Mouse (Mus musculus): Measurements from ENCODE around the gene Inpp5e. TPM values are rescaled to one million over a fixed set of nuclear protein-coding genes. Genes with fewer than 3 reads are reported as not detected.
"Not testable (repeated sequence)": the region's sequence is repeated elsewhere in the genome, so short reads cannot be mapped to it uniquely, and the experiment has no call there.

Gene Inpp5e
- polyA plus RNA-seq, 1 experiment from 2014 or later = 23.9 TPM

- peaks cover 36% of the 10 kb centered on the region for H3K36me3 ChIP-seq (ENCODE audit: control insufficient read depth, insufficient read depth, low read length)
- peak overlapping the region; percentile 65; the same call in 1 of the 2 replicates for H3K27ac ChIP-seq (ENCODE audit: low read depth, low read length)
- H3K9me3 ChIP-seq (ENCODE audit: control insufficient read depth, low read length) = no peaks in the 10 kb centered on the region
- ATAC-seq (ENCODE audit: low FRiP score) = peak; percentile 66; the same call in 1 of the 2 replicates
- DNase-seq (ENCODE audit: low spot score) = peak; percentile 42
- no peaks in the 10 kb centered on the region for H3K27me3 ChIP-seq (ENCODE audit: control insufficient read depth, insufficient read depth, low read length)
- H3K4me1 ChIP-seq (replicated peaks; ENCODE audit: control insufficient read depth, insufficient read depth, low read length) = peaks cover 4% of the 10 kb centered on the region; the same call in 1 of the 2 replicates
- peak overlapping the region; percentile 99 for H3K4me3 ChIP-seq (ENCODE audit: low read depth, low read length)
- peak overlapping the region; percentile 94 for H3K4me2 ChIP-seq (replicated peaks; ENCODE audit: low read depth, low read length)
- peak overlapping the region; percentile 88 for H3K9ac ChIP-seq (ENCODE audit: low read depth, low read length)
- WGBS = under 1% methylated on average over 32 of the region's 45 CpGs
Observed at GRCm38 (mm10) chr2:26388682-26389153, 20.3 kb downstream of the Inpp5e start.

- no peak for DNase-seq (ENCODE audit: low spot score)
- Histone ChIP-seq H3K4me3 (ENCODE audit: low read depth, low read length) (no peak overlapping the region), H3K27me3 (ENCODE audit: control insufficient read depth, insufficient read depth, low read length) (no peaks in the 10 kb centered on the region), H3K9me3 (ENCODE audit: control insufficient read depth, low read length) (no peaks in the 10 kb centered on the region), H3K4me2 (replicated peaks; ENCODE audit: low read depth, low read length) (no peak overlapping the region), H3K36me3 (ENCODE audit: control insufficient read depth, insufficient read depth, low read length) (peaks cover 34% of the 10 kb centered on the region), H3K9ac (ENCODE audit: low read depth, low read length) (no peak overlapping the region), H3K4me1 (replicated peaks; ENCODE audit: control insufficient read depth, insufficient read depth, low read length) (peaks cover 4% of the 10 kb centered on the region; the same call in 1 of the 2 replicates), H3K27ac (ENCODE audit: low read depth, low read length) (no peak overlapping the region)
- WGBS = 90% methylated on average over 3 of the region's 3 CpGs
- no peak for ATAC-seq (ENCODE audit: low FRiP score)
Observed at GRCm38 (mm10) chr2:26387713-26388112, 21.3 kb downstream of the Inpp5e start.

GRCm38 (mm10) chr2:26380871-26381270 is 28.1 kb downstream of the Inpp5e start:
- peak overlapping the region; percentile 76 for H3K9ac ChIP-seq (ENCODE audit: low read depth, low read length)
- peak overlapping the region; percentile 82 for H3K4me3 ChIP-seq (ENCODE audit: low read depth, low read length)
- not testable (repeated sequence) for H3K27ac ChIP-seq (ENCODE audit: low read depth, low read length); H3K27me3 ChIP-seq (ENCODE audit: control insufficient read depth, insufficient read depth, low read length); DNase-seq (ENCODE audit: low spot score); H3K4me1 ChIP-seq (replicated peaks; ENCODE audit: control insufficient read depth, insufficient read depth, low read length); H3K9me3 ChIP-seq (ENCODE audit: control insufficient read depth, low read length)
- H3K36me3 ChIP-seq (ENCODE audit: control insufficient read depth, insufficient read depth, low read length) = peaks cover 21% of the 10 kb centered on the region
- H3K4me2 ChIP-seq (replicated peaks; ENCODE audit: low read depth, low read length) = peak overlapping the region; percentile 92
- ATAC-seq (ENCODE audit: low FRiP score) = 0 out of 2 replicates have a peak, but pooled peaks have one; percentile 47
- WGBS = 34% methylated on average over 6 of the region's 6 CpGs

GRCm38 (mm10) chr2:26380131-26380771 is 28.8 kb downstream of the Inpp5e start, which contains the start of gene Snapc4:
Snapc4 (minus strand) TSS chr2:26380653.
- Histone ChIP-seq H3K9ac (ENCODE audit: low read depth, low read length) (peak within 1 kb of the TSS; percentile 76), H3K36me3 (ENCODE audit: control insufficient read depth, insufficient read depth, low read length) (peaks cover 18% of the 10 kb centered on the region), H3K4me1 (replicated peaks; ENCODE audit: control insufficient read depth, insufficient read depth, low read length) (no peaks in the 10 kb centered on the region; the same call in 1 of the 2 replicates), H3K4me3 (ENCODE audit: low read depth, low read length) (peak within 1 kb of the TSS; percentile 82), H3K27ac (ENCODE audit: low read depth, low read length) (no peak within 1 kb of the TSS), H3K4me2 (replicated peaks; ENCODE audit: low read depth, low read length) (peak within 1 kb of the TSS; percentile 92), H3K27me3 (ENCODE audit: control insufficient read depth, insufficient read depth, low read length) (no peaks in the 10 kb centered on the region), H3K9me3 (ENCODE audit: control insufficient read depth, low read length) (no peaks in the 10 kb centered on the region)
- peak; percentile 94 for ATAC-seq (ENCODE audit: low FRiP score)
- WGBS = under 1% methylated on average over 38 of the region's 38 CpGs
- DNase-seq (ENCODE audit: low spot score) = peak; percentile 88

GRCm38 (mm10) chr2:26372396-26372795 is 36.6 kb downstream of the Inpp5e start:
- peaks cover 14% of the 10 kb centered on the region for H3K36me3 ChIP-seq (ENCODE audit: control insufficient read depth, insufficient read depth, low read length)
- no peak for ATAC-seq (ENCODE audit: low FRiP score)
- WGBS = 97% methylated on average over 8 of the region's 8 CpGs

GRCm38 (mm10) chr2:26368572-26368971 is 40.4 kb downstream of the Inpp5e start:
- no peaks in the 10 kb centered on the region for H3K9me3 ChIP-seq (ENCODE audit: control insufficient read depth, low read length)
- no peak overlapping the region for H3K27ac ChIP-seq (ENCODE audit: low read depth, low read length)
- H3K27me3 ChIP-seq (ENCODE audit: control insufficient read depth, insufficient read depth, low read length) = no peaks in the 10 kb centered on the region
- peaks cover 18% of the 10 kb centered on the region for H3K36me3 ChIP-seq (ENCODE audit: control insufficient read depth, insufficient read depth, low read length)
- DNase-seq (ENCODE audit: low spot score) = no peak
- no peaks in the 10 kb centered on the region for H3K4me1 ChIP-seq (replicated peaks; ENCODE audit: control insufficient read depth, insufficient read depth, low read length)
- no peak for ATAC-seq (ENCODE audit: low FRiP score)
- H3K4me3 ChIP-seq (ENCODE audit: low read depth, low read length) = no peak overlapping the region
- 76% methylated on average over 1 of the region's 1 CpGs for WGBS
- H3K9ac ChIP-seq (ENCODE audit: low read depth, low read length) = no peak overlapping the region
- no peak overlapping the region for H3K4me2 ChIP-seq (replicated peaks; ENCODE audit: low read depth, low read length)

More at GRCm38 (mm10) chr2:26372396-26372795, 36.6 kb downstream of the Inpp5e start:
- no peak for DNase-seq (ENCODE audit: low spot score)
- H3K4me1 ChIP-seq (replicated peaks; ENCODE audit: control insufficient read depth, insufficient read depth, low read length) = no peaks in the 10 kb centered on the region
- H3K4me2 ChIP-seq (replicated peaks; ENCODE audit: low read depth, low read length) = no peak overlapping the region
- no peaks in the 10 kb centered on the region for H3K27me3 ChIP-seq (ENCODE audit: control insufficient read depth, insufficient read depth, low read length)
- H3K4me3 ChIP-seq (ENCODE audit: low read depth, low read length) = no peak overlapping the region
- H3K9me3 ChIP-seq (ENCODE audit: control insufficient read depth, low read length) = no peaks in the 10 kb centered on the region
- H3K27ac ChIP-seq (ENCODE audit: low read depth, low read length) = no peak overlapping the region
- no peak overlapping the region for H3K9ac ChIP-seq (ENCODE audit: low read depth, low read length)

GRCm38 (mm10) chr2:26367911-26368310 is 41.1 kb downstream of the Inpp5e start:
- H3K4me2 ChIP-seq (replicated peaks; ENCODE audit: low read depth, low read length) = no peak overlapping the region
- H3K27me3 ChIP-seq (ENCODE audit: control insufficient read depth, insufficient read depth, low read length) = no peaks in the 10 kb centered on the region
- no peaks in the 10 kb centered on the region for H3K4me1 ChIP-seq (replicated peaks; ENCODE audit: control insufficient read depth, insufficient read depth, low read length)
- H3K27ac ChIP-seq (ENCODE audit: low read depth, low read length) = no peak overlapping the region
- H3K36me3 ChIP-seq (ENCODE audit: control insufficient read depth, insufficient read depth, low read length) = peaks cover 20% of the 10 kb centered on the region
- H3K9ac ChIP-seq (ENCODE audit: low read depth, low read length) = no peak overlapping the region
- ATAC-seq (ENCODE audit: low FRiP score) = no peak
- 96% methylated on average over 6 of the region's 6 CpGs for WGBS
- H3K4me3 ChIP-seq (ENCODE audit: low read depth, low read length) = no peak overlapping the region
- no peak for DNase-seq (ENCODE audit: low spot score)
- H3K9me3 ChIP-seq (ENCODE audit: control insufficient read depth, low read length) = no peaks in the 10 kb centered on the region

- H3K36me3 ChIP-seq (ENCODE audit: control insufficient read depth, insufficient read depth, low read length) = peaks cover 18% of the 10 kb centered on the region
Observed at GRCm38 (mm10) chr2:26364738-26365465, 44.1 kb downstream of the Inpp5e start.

More at GRCm38 (mm10) chr2:26364738-26365465, 44.1 kb downstream of the Inpp5e start:
- no peaks in the 10 kb centered on the region for H3K9me3 ChIP-seq (ENCODE audit: control insufficient read depth, low read length)
- H3K4me3 ChIP-seq (ENCODE audit: low read depth, low read length) = no peak overlapping the region
- no peaks in the 10 kb centered on the region for H3K4me1 ChIP-seq (replicated peaks; ENCODE audit: control insufficient read depth, insufficient read depth, low read length)
- no peaks in the 10 kb centered on the region for H3K27me3 ChIP-seq (ENCODE audit: control insufficient read depth, insufficient read depth, low read length)
- H3K27ac ChIP-seq (ENCODE audit: low read depth, low read length) = no peak overlapping the region
- WGBS = 87% methylated on average over 10 of the region's 10 CpGs
- H3K4me2 ChIP-seq (replicated peaks; ENCODE audit: low read depth, low read length) = no peak overlapping the region
- no peak overlapping the region for H3K9ac ChIP-seq (ENCODE audit: low read depth, low read length)
- ATAC-seq (ENCODE audit: low FRiP score) (no peak), DNase-seq (ENCODE audit: low spot score) (no peak)
